Comparison of ENCODE assay signal across 12 mouse cellular contexts in the genomic region with DNA sequence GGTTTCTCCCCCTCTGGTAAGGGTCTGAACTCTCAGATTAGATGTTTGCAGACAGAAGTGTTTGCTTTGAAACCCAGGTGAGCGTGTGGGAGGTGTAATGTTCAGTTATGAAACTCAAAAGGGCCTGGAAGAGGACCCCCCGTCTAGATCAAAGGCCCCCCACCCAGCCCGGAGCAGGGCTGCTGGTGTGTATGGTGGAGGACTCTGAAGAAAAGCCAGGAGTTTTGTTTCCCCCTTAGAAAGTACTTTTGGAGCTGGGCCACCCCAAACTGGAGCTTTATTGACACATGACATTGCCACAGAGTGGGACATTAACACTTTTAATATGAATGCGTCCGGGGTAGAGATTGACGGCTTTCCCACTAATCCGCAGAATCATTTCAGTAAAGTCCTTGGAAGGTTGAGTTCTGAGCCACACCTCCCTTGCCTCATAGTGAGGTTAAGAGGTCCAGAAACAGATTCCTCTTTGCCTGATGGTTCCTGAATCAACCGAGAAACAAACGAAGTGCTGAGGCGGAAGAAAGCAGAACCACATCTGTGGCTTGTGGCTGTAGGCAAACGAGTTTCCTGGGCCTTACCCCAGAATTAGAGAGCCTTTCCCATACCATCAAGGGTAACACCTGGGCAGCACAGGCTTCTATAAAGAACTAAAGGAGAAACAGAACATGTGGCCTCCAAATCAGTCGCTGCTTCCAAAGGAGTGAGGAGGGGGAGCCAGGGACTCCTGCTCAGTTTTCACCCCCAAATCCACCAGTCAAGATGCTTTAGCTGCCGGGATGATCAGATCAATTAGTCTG.
DNase-seq lines count a peak whose midpoint lies in the region; ATAC-seq and TF ChIP-seq lines count a peak whose summit lies in the region.
"Had no signal": no experiment of that assay in that cellular context is flagged by ENCODE, and none has a peak within 500 bp of the region (broad histone marks: within the 10 kb centered on the region; RNA-seq: fewer than 3 reads in every experiment).

No protein-coding gene starts in this region.

- WGBS in lung, embryonic 15.5 days = 58% methylated on average over 13 of the region's 13 CpGs

- H3K4me1 ChIP-seq in lung, embryonic 15.5 days = peaks cover 34% of the 10 kb centered on the region
- H3K4me1 ChIP-seq in CH12.LX (ENCODE audit: control insufficient read depth in 1 of 2, insufficient read depth in 2 of 2) = peaks cover 41 to 93% of the 10 kb centered on the region in 2 experiments
- H3K4me1 ChIP-seq: hindbrain, embryonic 13.5 days had no signal

- H3K4me2 ChIP-seq in lung, embryonic 15.5 days = no peak overlapping the region
- H3K4me2 ChIP-seq in CH12.LX (ENCODE audit: insufficient read depth, low read depth, poor library complexity, severe bottlenecking) = peak overlapping the region; percentile 89
- H3K4me2 ChIP-seq: hindbrain, embryonic 13.5 days had no signal

- TF ChIP-seq CTCF in CH12.LX (conservative IDR thresholded peaks at IDR 0.05 in 1 of 2, IDR thresholded peaks at IDR 0.05 in 1 of 2; ENCODE audit: low read depth in 2 of 2, low read length in 2 of 2) = no peak

- in situ Hi-C loops in CH12.LX (cut with MboI; ENCODE audit: low pct_ligation_motif_present, low pct_unique_long_range_greater_than_20kb, low sequenced_read_pairs) = no loop called here

- H3K9ac ChIP-seq in lung, embryonic 15.5 days = no peak overlapping the region
- peak overlapping the region; percentile 52 for H3K9ac ChIP-seq in CH12.LX (ENCODE audit: insufficient read depth, low read depth)
- H3K9ac ChIP-seq: hindbrain, embryonic 13.5 days; liver, embryonic 14.5 days had no signal

- H3K27me3 ChIP-seq in lung, embryonic 15.5 days = no peaks in the 10 kb centered on the region
- H3K27me3 ChIP-seq in CH12.LX (replicated peaks) = no peaks in the 10 kb centered on the region
- H3K27me3 ChIP-seq in splenic B cell, adult 2 months (ENCODE audit: control insufficient read depth, insufficient read depth, low read length, poor library complexity, severe bottlenecking) = no peaks in the 10 kb centered on the region
- H3K27me3 ChIP-seq: hindbrain, embryonic 13.5 days had no signal

- TF ChIP-seq RAD21 in CH12.LX (IDR thresholded peaks at IDR 0.05; ENCODE audit: low read depth, low read length) = peak; percentile 26

- H3K4me3 ChIP-seq in lung, embryonic 15.5 days = no peak overlapping the region
- no peak overlapping the region for H3K4me3 ChIP-seq in CH12.LX (replicated peaks in 1 of 3; ENCODE audit: low read depth in 2 of 3, low read length in 2 of 3, poor library complexity in 1 of 3)
- H3K4me3 ChIP-seq: hindbrain, embryonic 13.5 days had no signal

- no peaks in the 10 kb centered on the region for H3K36me3 ChIP-seq in lung, embryonic 15.5 days
- H3K36me3 ChIP-seq in CH12.LX (replicated peaks in 1 of 2; ENCODE audit: control insufficient read depth in 1 of 2, insufficient read depth in 1 of 2, low read length in 1 of 2) = no peaks in the 10 kb centered on the region
- no peaks in the 10 kb centered on the region for H3K36me3 ChIP-seq in splenic B cell, adult 2 months (ENCODE audit: control insufficient read depth, insufficient read depth, low read length, poor library complexity, severe bottlenecking)
- H3K36me3 ChIP-seq: hindbrain, embryonic 13.5 days had no signal

- peak; percentile 58; the same call in 1 of the 2 replicates for TF ChIP-seq POLR2A in CH12.LX (IDR thresholded peaks at IDR 0.05; ENCODE audit: low read depth, low read length)

- no peak for DNase-seq in lung, postnatal 25 days (ENCODE audit: low spot score)
- peak; percentile 91 for DNase-seq in CH12.LX (ENCODE audit: extremely low read depth)
- peak; percentile 88 for DNase-seq in splenic B cell, adult 2 months (ENCODE audit: low read depth, low spot score)
- DNase-seq in adrenal gland, adult 8-10 months = no peak
- DNase-seq: adrenal gland, postnatal 14 days; gastrocnemius, postnatal 25 days; right cerebral cortex, postnatal 14 days had no signal

- dilution Hi-C loops in CH12.LX (cut with MboI; ENCODE audit: extremely low pct_ligation_motif_present, extremely low pct_unique_long_range_greater_than_20kb, low sequenced_read_pairs) = no loop called here

- H3K9me3 ChIP-seq in lung, embryonic 15.5 days = no peaks in the 10 kb centered on the region
- H3K9me3 ChIP-seq in CH12.LX (replicated peaks; ENCODE audit: low read length) = no peaks in the 10 kb centered on the region
- H3K9me3 ChIP-seq: hindbrain, embryonic 13.5 days had no signal

- no peak for ATAC-seq in lung, embryonic 15.5 days (ENCODE audit: borderline replicate concordance, extremely low read depth, low FRiP score, low TSS enrichment)
- peak; percentile 65 for ATAC-seq in inflammation-experienced regulatory T-cells, adult 6 months
- ATAC-seq in cerebellum, adult (ENCODE audit: insufficient number of reproducible peaks, low FRiP score, low TSS enrichment) = no peak

- H3K27ac ChIP-seq in lung, embryonic 15.5 days = peak overlapping the region; percentile 25; the same call in 1 of the 2 replicates
- H3K27ac ChIP-seq in CH12.LX (ENCODE audit: insufficient read depth, low read depth) = peak overlapping the region; percentile 94
- H3K27ac ChIP-seq: hindbrain, embryonic 13.5 days; liver, embryonic 14.5 days had no signal

- peak; percentile 96 for TF ChIP-seq EP300 in CH12.LX (IDR thresholded peaks at IDR 0.05; ENCODE audit: low read length)

- H3K79me2 ChIP-seq in CH12.LX (replicated peaks; ENCODE audit: control insufficient read depth, extremely low read depth, insufficient read depth, poor library complexity, severe bottlenecking) = 0 out of 2 replicates have a peak, but pooled peaks cover 2% of the 10 kb centered on the region

TF ChIP-seq in CH12.LX, 34 proteins besides CTCF, POLR2A, EP300 and RAD21:
- TF ChIP-seq MYC (IDR thresholded peaks at IDR 0.05; ENCODE audit: low read depth, low read length) (peak; percentile 72), IRF4 (IDR thresholded peaks at IDR 0.05; ENCODE audit: low read depth, low read length) (peak; percentile 91), MAX (IDR thresholded peaks at IDR 0.05; ENCODE audit: low read length) (peak; percentile 82), MEF2A (IDR thresholded peaks at IDR 0.05; ENCODE audit: borderline replicate concordance, low read depth, low read length) (peak; percentile 96), ELF1 (IDR thresholded peaks at IDR 0.05; ENCODE audit: low read depth, low read length) (peak; percentile 70), MAFK (IDR thresholded peaks at IDR 0.05; ENCODE audit: insufficient replicate concordance, low read length) (peak; percentile 86), TCF12 (IDR thresholded peaks at IDR 0.05; ENCODE audit: low read depth, low read length) (peak; percentile 98), E2F4 (IDR thresholded peaks at IDR 0.05; ENCODE audit: insufficient replicate concordance, low read depth, low read length) (no peak), ZC3H11A (IDR thresholded peaks at IDR 0.05; ENCODE audit: low read depth, low read length) (no peak), MXI1 (IDR thresholded peaks at IDR 0.05; ENCODE audit: low read depth, low read length) (no peak; the same call in 1 of the 2 replicates), NELFE (IDR thresholded peaks at IDR 0.05; ENCODE audit: low read depth, low read length) (no peak), USF2 (conservative IDR thresholded peaks at IDR 0.05; ENCODE audit: low read depth, low read length) (no peak), KAT2A (IDR thresholded peaks at IDR 0.05; ENCODE audit: insufficient replicate concordance, low read length) (0 out of 2 replicates have a peak, but pooled peaks have one; percentile 33), SMC3 (IDR thresholded peaks at IDR 0.05; ENCODE audit: low read depth, low read length) (peak; percentile 43), CHD2 (IDR thresholded peaks at IDR 0.05; ENCODE audit: low read length) (peak; percentile 85), POLR2AphosphoS2 (IDR thresholded peaks at IDR 0.05; ENCODE audit: low read depth, low read length) (no peak), HCFC1 (IDR thresholded peaks at IDR 0.05; ENCODE audit: low read depth, low read length) (no peak), SIN3A (IDR thresholded peaks at IDR 0.05; ENCODE audit: low read length) (peak; percentile 69), USF1 (IDR thresholded peaks at IDR 0.05; ENCODE audit: low read depth, low read length) (no peak), PAX5 (IDR thresholded peaks at IDR 0.05; ENCODE audit: low read length) (no peak), RCOR1 (conservative IDR thresholded peaks at IDR 0.05; ENCODE audit: low read depth, low read length) (peak; percentile 77), CHD1 (IDR thresholded peaks at IDR 0.05; ENCODE audit: low read depth, low read length) (no peak; the same call in 1 of the 2 replicates), TBP (conservative IDR thresholded peaks at IDR 0.05; ENCODE audit: low read depth, low read length) (peak; percentile 48; the same call in 1 of the 2 replicates), GABPA (IDR thresholded peaks at IDR 0.05; ENCODE audit: insufficient replicate concordance, low read depth, low read length) (no peak), ETS1 (conservative IDR thresholded peaks at IDR 0.05; ENCODE audit: low read depth, low read length) (peak; percentile 92), JUND (conservative IDR thresholded peaks at IDR 0.05; ENCODE audit: low read depth, low read length) (peak; percentile 76), ZMIZ1 (IDR thresholded peaks at IDR 0.05; ENCODE audit: low read depth, low read length) (no peak), ZNF384 (IDR thresholded peaks at IDR 0.05; ENCODE audit: low read depth, low read length) (no peak), ZKSCAN1 (IDR thresholded peaks at IDR 0.05; ENCODE audit: borderline replicate concordance, low read depth, low read length) (no peak), UBTF (IDR thresholded peaks at IDR 0.05; ENCODE audit: low read depth, low read length) (no peak), JUN (IDR thresholded peaks at IDR 0.05; ENCODE audit: insufficient read depth, low read depth, low read length) (peak; percentile 45; the same call in 1 of the 2 replicates), NRF1 (IDR thresholded peaks at IDR 0.05; ENCODE audit: low read depth, low read length) (no peak), MAZ (IDR thresholded peaks at IDR 0.05; ENCODE audit: low read depth, low read length) (no peak), BHLHE40 (IDR thresholded peaks at IDR 0.05; ENCODE audit: low read depth, low read length) (peak; percentile 86)

Comparison
In these comparisons a context has a peak if more than half of its experiments do, and no peak if none do; other contexts are left out.
1. DNase-seq: peak in CH12.LX (single experiment) and splenic B cell, adult 2 months (single experiment); none in lung, postnatal 25 days (single experiment) and adrenal gland, adult 8-10 months (single experiment).